Mouse (Mus musculus) neural tube, embryonic 15.5 days (tissue): Measurements from ENCODE around the gene Sult1d1. TPM values are rescaled to one million over a fixed set of nuclear protein-coding genes. Genes with fewer than 3 reads are reported as not detected.
"Not testable (repeated sequence)": the region's sequence is repeated elsewhere in the genome, so short reads cannot be mapped to it uniquely, and the experiment has no call there.

Source experiments
- ATAC-seq: fragments of 200-750 bp; cut with Nextera tagmentation; 2 replicates; pipeline ENCODE4 v1.8.0; 2017; ENCODE audit warnings: mild to moderate bottlenecking, moderate TSS enrichment, moderate library complexity; ENCODE audit not compliant: low FRiP score
- H3K27ac ChIP-seq: fragments of 300-500 bp; sonication (generic); replicated peaks from 2 replicates; pipeline ENCODE4 v1.5.1; 2015; ENCODE audit warnings: mild to moderate bottlenecking, inconsistent platforms
- H3K27me3 ChIP-seq: fragments of 300-500 bp; sonication (generic); replicated peaks from 2 replicates; pipeline ENCODE4 v1.6.1; 2015; ENCODE audit warnings: inconsistent platforms
- H3K36me3 ChIP-seq: fragments of 300-500 bp; sonication (generic); 2 replicates; pipeline ENCODE4 v1.6.1; 2015; ENCODE audit warnings: inconsistent platforms
- H3K4me1 ChIP-seq: fragments of 300-500 bp; sonication (generic); 2 replicates; pipeline ENCODE4 v1.6.1; 2015; ENCODE audit warnings: inconsistent platforms
- H3K4me2 ChIP-seq: fragments of 300-500 bp; sonication (generic); 2 replicates; pipeline ENCODE4 v1.6.1; 2015; ENCODE audit warnings: inconsistent platforms, mild to moderate bottlenecking, moderate library complexity
- H3K4me3 ChIP-seq: fragments of 300-500 bp; sonication (generic); replicated peaks from 2 replicates; pipeline ENCODE4 v1.5.1; 2015; ENCODE audit warnings: mild to moderate bottlenecking, inconsistent platforms
- H3K9ac ChIP-seq: fragments of 300-500 bp; sonication (generic); replicated peaks from 2 replicates; pipeline ENCODE4 v1.6.1; 2015; ENCODE audit warnings: mild to moderate bottlenecking, inconsistent platforms
- H3K9me3 ChIP-seq: fragments of 300-500 bp; sonication (generic); replicated peaks from 2 replicates; pipeline ENCODE4 v1.6.1; 2016; ENCODE audit warnings: inconsistent platforms
- WGBS: fragments of 180-500 bp; shearing (Covaris S2); methylation state at CpG from one replicate; pipeline ENCODE4 v1.1.7; 2015; ENCODE audit warnings: mixed read lengths; 5-methylcytosine and 5-hydroxymethylcytosine counted together
- microRNA-seq: library from miRNA; unstranded; fragments of <30 nt; microRNA quantifications from one replicate; pipeline ENCODE4, GENCODE M21; 2017
- polyA plus RNA-seq: library from polyadenylated mRNA; unstranded; fragments of >200 nt; fragmentation: Nextera tagmentation; extraction: Ambion mirVana; gene quantifications from 2 replicates; pipeline ENCODE4 v1.2.1, GENCODE M21; 2015

Gene Sult1d1
- polyA plus RNA-seq, 1 experiment from 2014 or later, result not detected

- no peaks in the 10 kb centered on the region for H3K4me1 ChIP-seq
- ATAC-seq, result no peak
- H3K4me3 ChIP-seq, result no peak overlapping the region
- no peak overlapping the region for H3K9ac ChIP-seq
- H3K27ac ChIP-seq, result no peak overlapping the region
- no peaks in the 10 kb centered on the region for H3K27me3 ChIP-seq
- no peak overlapping the region for H3K4me2 ChIP-seq
- H3K9me3 ChIP-seq, result no peaks in the 10 kb centered on the region
- H3K36me3 ChIP-seq, result no peaks in the 10 kb centered on the region
These were observed 5.9 kb downstream of the Sult1d1 start for GRCm38 (mm10) chr5:87562966-87563365.

GRCm38 (mm10) chr5:87562526-87562925 is 6.3 kb downstream of the Sult1d1 start:
- no peaks in the 10 kb centered on the region for H3K36me3 ChIP-seq
- 85% methylated on average over 4 of the region's 4 CpGs for WGBS
- H3K9ac ChIP-seq, result no peak overlapping the region
- H3K4me2 ChIP-seq, result no peak overlapping the region
- H3K4me3 ChIP-seq, result no peak overlapping the region
- no peaks in the 10 kb centered on the region for H3K9me3 ChIP-seq
- no peaks in the 10 kb centered on the region for H3K4me1 ChIP-seq
- no peak overlapping the region for H3K27ac ChIP-seq
- no peaks in the 10 kb centered on the region for H3K27me3 ChIP-seq
- ATAC-seq, result no peak

GRCm38 (mm10) chr5:87560145-87560544 is 8.7 kb downstream of the Sult1d1 start:
- Histone ChIP-seq H3K9ac (no peak overlapping the region), H3K27ac (no peak overlapping the region), H3K4me3 (no peak overlapping the region), H3K4me2 (no peak overlapping the region), H3K9me3 (no peaks in the 10 kb centered on the region), H3K36me3 (no peaks in the 10 kb centered on the region), H3K27me3 (no peaks in the 10 kb centered on the region), H3K4me1 (no peaks in the 10 kb centered on the region)
- no peak for ATAC-seq
- 79% methylated on average over 5 of the region's 5 CpGs for WGBS

- WGBS, result 26% methylated on average over 1 of the region's 1 CpGs
- Histone ChIP-seq H3K4me1 (no peaks in the 10 kb centered on the region), H3K9me3 (no peaks in the 10 kb centered on the region), H3K36me3 (no peaks in the 10 kb centered on the region), H3K27me3 (no peaks in the 10 kb centered on the region), H3K9ac (no peak overlapping the region), H3K27ac (no peak overlapping the region), H3K4me2 (no peak overlapping the region), H3K4me3 (no peak overlapping the region)
- no peak for ATAC-seq
These were observed 17.9 kb downstream of the Sult1d1 start for GRCm38 (mm10) chr5:87550935-87551334.

- no peak within 1 kb of the TSS for H3K9ac ChIP-seq
- H3K27me3 ChIP-seq, result no peaks in the 10 kb centered on the region
- no peak for ATAC-seq
- H3K36me3 ChIP-seq, result no peaks in the 10 kb centered on the region
- WGBS, result 93% methylated on average over 2 of the region's 2 CpGs
- no peak within 1 kb of the TSS for H3K4me2 ChIP-seq
- H3K27ac ChIP-seq, result no peak within 1 kb of the TSS
- H3K4me3 ChIP-seq, result no peak within 1 kb of the TSS
- no peaks in the 10 kb centered on the region for H3K4me1 ChIP-seq
- no peaks in the 10 kb centered on the region for H3K9me3 ChIP-seq
These were observed 30.7 kb downstream of the Sult1d1 start, which contains the start of gene Sult1b1 for GRCm38 (mm10) chr5:87538111-87538510. TSS of gene Sult1b1 (minus strand) at chr5:87538195.

- Histone ChIP-seq H3K9me3 (no peaks in the 10 kb centered on the region), H3K4me3 (no peak overlapping the region), H3K4me1 (no peaks in the 10 kb centered on the region), H3K27ac (no peak overlapping the region), H3K4me2 (no peak overlapping the region), H3K27me3 (no peaks in the 10 kb centered on the region), H3K36me3 (no peaks in the 10 kb centered on the region), H3K9ac (no peak overlapping the region)
- 79% methylated on average over 4 of the region's 4 CpGs for WGBS
- ATAC-seq, result no peak
These were observed 32.7 kb downstream of the Sult1d1 start for GRCm38 (mm10) chr5:87535994-87536644.

- 82% methylated on average over 2 of the region's 2 CpGs for WGBS
- no peak for ATAC-seq
- Histone ChIP-seq H3K27me3 (no peaks in the 10 kb centered on the region), H3K4me2 (no peak overlapping the region), H3K9ac (no peak overlapping the region), H3K27ac (no peak overlapping the region), H3K36me3 (no peaks in the 10 kb centered on the region), H3K4me1 (no peaks in the 10 kb centered on the region), H3K4me3 (no peak overlapping the region), H3K9me3 (no peaks in the 10 kb centered on the region)
These were observed 36.5 kb downstream of the Sult1d1 start for GRCm38 (mm10) chr5:87532288-87532687.

GRCm38 (mm10) chr5:87523561-87523960 is 45.3 kb downstream of the Sult1d1 start:
- not testable (repeated sequence) for H3K9ac ChIP-seq, H3K27ac ChIP-seq, H3K9me3 ChIP-seq, H3K36me3 ChIP-seq, ATAC-seq, H3K4me3 ChIP-seq, H3K4me1 ChIP-seq, H3K4me2 ChIP-seq, H3K27me3 ChIP-seq
- 86% methylated on average over 2 of the region's 2 CpGs for WGBS

GRCm38 (mm10) chr5:87505776-87506458 is 62.9 kb downstream of the Sult1d1 start:
- no peaks in the 10 kb centered on the region for H3K27me3 ChIP-seq
- H3K4me1 ChIP-seq, result no peaks in the 10 kb centered on the region
- H3K27ac ChIP-seq, result no peak overlapping the region
- H3K4me3 ChIP-seq, result no peak overlapping the region
- no peaks in the 10 kb centered on the region for H3K36me3 ChIP-seq
- no peaks in the 10 kb centered on the region for H3K9me3 ChIP-seq
- 70% methylated on average over 4 of the region's 4 CpGs for WGBS
- no peak for ATAC-seq
- no peak overlapping the region for H3K9ac ChIP-seq
- H3K4me2 ChIP-seq, result no peak overlapping the region

Small RNAs within 50 kb of the gene (microRNA-seq; reads per million reads assigned to microRNA genes)
- gene Mir3969, result not detected

Other genes starting within 250 kb of the Sult1d1 start
- not detected in 2 replicates for gene Ugt2a3, start 231.8 kb downstream of the Sult1d1 start, polyA plus RNA-seq
- not detected in 2 replicates for gene Ugt2b38, start 144.8 kb downstream of the Sult1d1 start, polyA plus RNA-seq
- not detected in 2 replicates for gene Ugt2a2, start 86.8 kb downstream of the Sult1d1 start, polyA plus RNA-seq
- not detected in 2 replicates for gene Gm43638, start 82.2 kb downstream of the Sult1d1 start, polyA plus RNA-seq
- not detected in 2 replicates for gene Ugt2a1, start 78.2 kb downstream of the Sult1d1 start, polyA plus RNA-seq
- gene Sult1b1, start 30.8 kb downstream of the Sult1d1 start, polyA plus RNA-seq, result 0.45 TPM in 1 of 2 replicates, not detected in the other
- gene Sult1e1, start 22.6 kb upstream of the Sult1d1 start, polyA plus RNA-seq, result not detected in 2 replicates
- not detected in 2 replicates for gene Csn1s1, start 97.2 kb upstream of the Sult1d1 start, polyA plus RNA-seq
- not detected in 2 replicates for gene Csn2, start 130.6 kb upstream of the Sult1d1 start, polyA plus RNA-seq
- gene Csn1s2a, start 205.5 kb upstream of the Sult1d1 start, polyA plus RNA-seq, result not detected in 2 replicates
- gene Csn1s2b, start 239.1 kb upstream of the Sult1d1 start, polyA plus RNA-seq, result 0.26 TPM in 1 of 2 replicates, not detected in the other